Mouse (Mus musculus) Muller cell, postnatal 12 days (primary cell): ENCODE data around the gene Fchsd2.

Experiments used
- DNase-seq: peaks from one replicate; pipeline ENCODE4 v3.0.0-alpha.2; 2015; ENCODE audit errors: inconsistent ontology term

The Fchsd2 gene

DNA sequence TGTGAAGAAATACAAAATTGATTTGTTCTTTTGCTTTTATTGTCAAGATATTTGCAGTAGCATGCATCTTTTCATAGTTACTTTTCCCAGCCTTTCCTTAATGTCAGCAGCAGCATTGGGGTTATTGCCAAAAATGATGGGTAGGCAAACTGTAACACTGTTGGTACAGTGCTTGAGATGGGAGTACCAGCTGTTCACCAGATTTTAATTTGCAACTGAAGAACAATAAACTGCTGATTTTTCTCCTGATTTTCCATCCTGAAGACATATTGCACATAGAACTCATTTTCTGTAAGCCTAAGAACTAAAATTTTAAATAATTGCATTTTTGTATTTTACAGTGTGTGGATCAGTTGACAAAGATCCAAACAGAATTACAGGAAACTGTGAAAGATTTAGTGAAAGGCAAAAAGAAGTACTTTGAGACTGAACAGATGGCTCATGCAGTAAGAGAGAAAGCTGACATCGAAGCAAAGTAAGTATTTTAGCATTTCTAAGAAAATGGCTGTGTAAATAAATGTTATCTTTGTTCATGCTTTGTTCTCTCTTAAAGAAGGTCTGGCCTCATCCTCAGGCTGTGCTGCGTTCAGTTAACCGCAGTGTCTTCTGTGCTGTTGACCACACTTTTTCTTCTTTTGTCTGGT is 98.8 kb downstream of the Fchsd2 start:
- no peak for DNase-seq

DNA sequence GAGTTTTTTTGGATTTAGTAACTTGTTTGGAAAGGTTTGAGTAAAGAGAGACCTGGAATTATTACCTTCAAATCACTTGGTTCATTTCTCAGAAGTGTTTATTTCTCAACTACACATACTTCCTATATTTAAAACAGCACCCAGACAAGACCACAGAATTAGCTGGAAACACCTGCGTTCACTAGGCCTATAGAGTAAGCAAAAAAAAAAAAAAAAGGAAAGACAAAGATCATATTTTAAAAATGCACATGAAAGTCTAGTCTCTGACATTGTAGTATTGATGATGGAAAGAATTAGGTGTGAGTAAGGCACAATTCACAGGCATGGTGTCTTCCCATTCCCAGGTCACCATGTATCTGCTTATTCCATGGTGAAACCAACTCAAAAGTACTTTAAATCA is 118.2 kb downstream of the Fchsd2 start:
- no peak for DNase-seq

DNA sequence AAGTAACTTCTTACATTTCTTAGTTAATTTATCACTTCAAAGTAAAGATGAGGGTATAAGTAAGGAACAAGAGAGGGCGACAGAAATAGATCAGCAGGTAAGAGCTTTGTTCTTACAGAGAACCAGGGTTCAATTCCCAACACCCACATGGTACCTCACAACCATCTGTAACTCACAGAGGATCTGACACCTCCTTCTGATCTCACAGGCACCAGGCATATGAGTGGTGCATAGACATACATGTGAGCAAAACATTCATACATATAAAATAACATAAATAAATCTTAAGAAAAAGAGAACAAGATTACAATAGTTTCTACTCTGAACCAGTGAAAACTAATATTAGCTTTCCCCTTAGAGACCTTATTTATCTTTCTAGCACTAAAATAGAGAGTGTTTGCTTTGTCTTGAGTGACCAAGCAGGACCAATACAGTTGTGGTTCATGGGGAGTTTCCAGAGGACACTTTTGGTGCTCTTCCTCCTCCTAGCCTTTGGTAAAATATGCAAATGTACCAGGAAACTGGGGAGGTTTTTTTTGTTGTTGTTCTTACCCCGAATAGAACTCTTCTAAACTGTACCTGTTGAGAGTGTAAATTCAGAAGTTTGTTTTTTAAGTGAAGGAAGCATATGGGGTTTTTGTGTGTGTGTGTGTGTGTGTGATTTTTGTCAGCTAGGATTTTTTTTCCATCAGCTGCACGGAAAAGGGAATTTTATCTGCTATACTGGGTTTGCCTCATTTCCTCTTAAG is 121.0 kb downstream of the Fchsd2 start:
- no peak for DNase-seq

- no peak for DNase-seq
These were observed 124.1 kb downstream of the Fchsd2 start for GRCm38 (mm10) chr7:101216724-101217123.

DNA sequence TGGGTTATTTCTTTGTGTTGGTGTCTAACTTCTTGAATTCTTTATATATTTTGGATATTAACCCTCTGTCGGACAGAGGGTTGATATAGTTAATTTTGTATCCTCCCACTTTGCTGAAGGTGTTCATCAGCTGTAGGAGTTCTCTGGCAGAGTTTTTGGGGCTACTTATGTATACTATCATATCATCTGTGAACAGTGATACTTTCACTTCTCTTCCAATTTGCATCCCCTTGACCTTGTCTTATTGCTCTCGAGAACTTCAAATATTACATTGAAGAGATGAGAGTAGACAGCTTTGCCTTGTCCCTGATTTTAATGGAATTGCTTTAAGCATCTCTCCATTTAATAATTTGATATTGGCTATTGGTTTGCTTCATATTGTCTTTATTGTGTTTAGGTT is 130.8 kb downstream of the Fchsd2 start:
- DNase-seq, result no peak

GRCm38 (mm10) chr7:101229336-101229735 is 136.7 kb downstream of the Fchsd2 start:
- no peak for DNase-seq

DNA sequence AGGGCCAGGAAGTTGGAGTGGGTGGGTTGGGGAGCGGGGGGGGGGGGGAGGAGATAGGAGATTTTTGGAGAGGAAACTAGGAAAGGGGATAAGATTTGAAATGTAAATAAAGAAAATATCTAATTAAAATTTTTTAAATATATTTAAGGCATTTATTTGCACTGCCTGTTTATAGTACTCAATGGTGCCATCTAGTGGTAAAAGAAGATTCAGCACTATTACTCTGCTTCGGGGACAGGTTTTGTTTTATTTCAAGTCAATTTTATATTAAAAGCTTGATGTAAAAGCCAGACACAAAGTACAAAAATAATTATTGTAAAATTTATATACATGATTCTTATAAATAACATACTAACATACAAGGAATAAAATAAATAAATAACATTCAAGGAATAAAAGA is 138.8 kb downstream of the Fchsd2 start:
- no peak for DNase-seq

GRCm38 (mm10) chr7:101232716-101233115 is 140.1 kb downstream of the Fchsd2 start:
- DNase-seq, result no peak

GRCm38 (mm10) chr7:101236712-101237473 is 144.2 kb downstream of the Fchsd2 start:
- DNase-seq, result no peak

DNA sequence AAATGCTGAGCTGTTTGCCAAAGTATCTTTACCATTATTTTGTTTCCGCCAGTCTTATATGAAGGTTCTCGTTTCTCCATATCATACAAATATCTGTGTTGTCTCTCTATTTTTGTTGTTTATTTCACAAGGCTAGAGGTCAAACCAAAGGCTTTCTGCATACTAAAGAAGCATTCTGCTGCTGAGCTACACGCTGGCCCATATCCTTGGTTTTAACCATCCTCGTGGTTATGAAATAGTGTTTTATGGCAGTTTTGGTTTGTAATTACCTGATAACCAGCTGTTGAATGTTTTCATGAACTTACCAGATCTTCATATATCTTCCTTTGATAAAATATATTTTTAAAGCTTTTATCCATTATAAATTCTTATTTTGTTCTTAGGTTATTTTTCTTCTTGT is 156.1 kb downstream of the Fchsd2 start:
- no peak for DNase-seq

DNA sequence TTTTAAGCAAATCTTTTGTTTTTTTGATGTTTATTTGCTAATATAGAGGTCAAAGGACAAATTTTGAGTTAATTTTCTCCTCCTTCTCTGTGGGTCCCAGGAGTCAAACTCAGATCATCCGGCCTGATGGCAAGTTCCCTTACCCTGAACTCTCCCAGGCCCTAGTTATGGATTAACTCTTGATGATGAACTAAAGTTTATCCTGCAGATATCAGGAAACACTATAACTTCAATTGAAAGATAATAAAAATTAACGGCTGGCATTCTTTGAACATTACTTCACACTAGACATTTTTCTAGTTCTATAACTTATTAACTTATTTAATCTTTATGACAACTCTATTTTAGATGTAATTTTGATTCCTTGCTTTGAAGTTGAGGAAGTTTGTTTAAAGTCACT is 156.5 kb downstream of the Fchsd2 start:
- DNase-seq, result no peak

- no peak for DNase-seq
These were observed 160.4 kb downstream of the Fchsd2 start for GRCm38 (mm10) chr7:101253071-101253470.

- no peak for DNase-seq
These were observed 165.8 kb downstream of the Fchsd2 start for GRCm38 (mm10) chr7:101258482-101258881.

- peak; percentile 42 for DNase-seq
These were observed 169.4 kb downstream of the Fchsd2 start for GRCm38 (mm10) chr7:101261941-101262546.

- no peak for DNase-seq
These were observed 170.8 kb downstream of the Fchsd2 start for GRCm38 (mm10) chr7:101263511-101263910.

- DNase-seq, result no peak
These were observed 175.0 kb downstream of the Fchsd2 start for GRCm38 (mm10) chr7:101267457-101268259.

DNA sequence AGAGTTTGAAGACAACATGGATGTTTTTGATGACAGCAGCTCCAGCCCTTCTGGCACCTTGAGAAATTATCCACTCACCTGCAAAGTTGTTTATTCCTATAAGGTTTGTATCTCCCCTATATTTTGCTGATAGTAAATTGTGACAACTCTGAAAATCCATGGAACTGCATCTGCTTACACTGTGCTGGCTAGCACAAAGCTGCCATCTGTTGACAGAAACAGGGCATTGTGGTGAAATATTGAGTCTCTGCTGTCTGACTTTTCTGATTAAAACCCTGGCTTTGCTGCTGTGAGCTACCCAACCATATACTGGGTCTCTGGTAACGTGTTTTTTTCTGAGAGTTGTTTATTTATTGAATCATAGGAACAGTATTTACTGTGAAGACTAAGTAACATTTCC is 178.9 kb downstream of the Fchsd2 start:
- no peak for DNase-seq

DNA sequence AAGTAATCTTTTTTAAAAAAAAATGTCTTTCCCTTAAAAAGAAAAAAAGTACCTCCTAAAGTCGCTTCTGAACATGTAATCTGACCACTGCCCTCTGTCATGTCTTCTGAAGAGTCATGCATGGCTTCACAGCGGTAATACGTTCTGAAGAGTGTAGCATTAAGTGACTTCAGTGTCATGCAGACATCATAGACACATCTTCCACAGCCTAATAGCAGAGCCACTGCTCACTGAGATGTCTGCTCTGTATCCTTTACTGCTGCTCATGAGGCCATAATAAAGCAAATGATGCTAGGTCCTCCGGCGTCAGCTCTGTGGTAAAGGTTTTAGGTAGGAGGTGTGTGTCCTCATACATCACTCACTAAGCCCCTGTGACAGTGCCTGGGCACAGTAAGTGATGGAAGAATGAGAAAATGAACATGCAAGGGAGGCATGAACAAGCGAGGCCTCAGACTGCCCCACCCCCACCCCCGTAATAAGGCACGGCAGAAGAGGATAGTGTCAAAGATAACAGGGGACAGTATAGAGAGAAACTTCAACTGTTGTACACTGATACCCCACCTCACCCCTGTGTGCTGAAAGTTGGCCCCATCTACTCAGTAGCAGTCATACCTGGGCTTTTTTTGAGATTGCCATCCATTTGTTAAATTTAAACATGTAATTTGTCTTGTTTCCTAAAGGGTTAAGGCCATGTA is 179.9 kb downstream of the Fchsd2 start:
- DNase-seq, result no peak

GRCm38 (mm10) chr7:101282721-101283120 is 190.1 kb downstream of the Fchsd2 start:
- no peak for DNase-seq

- no peak for DNase-seq
These were observed 191.8 kb downstream of the Fchsd2 start for GRCm38 (mm10) chr7:101284504-101284903.

DNA sequence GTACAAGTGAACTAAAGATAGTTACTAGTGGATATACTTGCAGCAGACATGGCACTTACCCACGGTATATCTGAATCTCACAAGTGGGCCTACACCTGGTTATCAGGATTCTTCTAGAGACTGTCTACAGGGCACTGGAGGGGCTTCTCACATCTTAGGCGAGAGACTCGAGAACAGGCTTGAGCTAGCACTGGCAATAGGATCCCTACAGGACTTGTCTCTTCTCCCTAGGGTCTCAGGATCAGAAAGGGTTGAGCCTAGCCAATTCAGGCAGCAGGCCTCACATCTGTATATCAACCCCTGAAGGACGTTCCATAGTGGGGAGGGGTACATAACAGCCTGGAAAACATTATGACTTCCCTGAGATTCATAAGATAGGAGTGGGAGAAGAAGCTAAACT is 194.2 kb downstream of the Fchsd2 start:
- no peak for DNase-seq
